Mouse (Mus musculus) neutrophil, adult 5-6 weeks (primary cell): Measurements from ENCODE around the gene Rnf144b. TPM values are rescaled to one million over a fixed set of nuclear protein-coding genes. Genes with fewer than 3 reads are reported as not detected.

Experiments
- ATAC-seq: fragments of 151-379, 151-347 bp; 2 replicates; pipeline ENCODE4 v1.8.0; 2017; ENCODE audit warnings: mild to moderate bottlenecking, moderate TSS enrichment; ENCODE audit not compliant: insufficient number of reproducible peaks, poor library complexity, low FRiP score, severe bottlenecking; ENCODE audit errors: extremely low read depth
- total RNA-seq: library from RNA; stranded (forward); fragments of 200-1000 nt; gene quantifications from 2 replicates; pipeline ENCODE4 v1.2.3, GENCODE M21; 2017

Rnf144b gene
- total RNA-seq, 1 experiment from 2014 or later, result 3.4 TPM

- no peak for ATAC-seq
Measured at GRCm38 (mm10) chr13:47282221-47282620, 159.8 kb downstream of the Rnf144b start.

GRCm38 (mm10) chr13:47288449-47288848, 166.0 kb downstream of the Rnf144b start:
- ATAC-seq, result no peak

DNA sequence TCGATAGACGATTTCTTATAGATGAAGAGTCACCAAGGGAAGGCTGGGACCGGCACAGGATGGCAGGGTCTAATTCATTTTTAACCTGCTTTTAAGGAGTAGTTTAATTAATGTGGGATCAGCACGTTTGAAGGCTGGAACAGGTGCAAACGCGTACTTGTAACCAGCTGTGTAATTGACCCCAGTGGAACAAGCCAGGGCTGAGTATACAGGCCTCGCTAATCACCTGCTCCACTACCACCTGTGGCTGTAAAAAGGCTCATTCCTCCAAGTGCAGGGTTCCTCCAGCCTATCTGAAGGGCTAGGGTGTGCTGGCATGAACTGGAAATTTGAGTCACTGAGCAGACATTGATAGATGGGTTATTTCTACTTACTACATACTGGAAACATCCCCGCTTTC, 174.0 kb downstream of the Rnf144b start:
- no peak for ATAC-seq

Other genes starting within 250 kb of the Rnf144b start
- gene Kif13a, start 192.8 kb upstream of the Rnf144b start, total RNA-seq, result 6.5 and 11.2 TPM in 2 replicates
- gene Nhlrc1, start 107.8 kb upstream of the Rnf144b start, total RNA-seq, result not detected in 2 replicates
- 18.2 and 21.2 TPM in 2 replicates for gene Kdm1b, start 79.2 kb upstream of the Rnf144b start, total RNA-seq
- gene Tpmt, start 77.9 kb upstream of the Rnf144b start, total RNA-seq, result 0.70 and 1.5 TPM in 2 replicates
- 193 and 222 TPM in 2 replicates for gene Dek, start 16.5 kb upstream of the Rnf144b start, total RNA-seq